7 mouse cellular contexts compared by ENCODE assay signal in the genomic region with DNA sequence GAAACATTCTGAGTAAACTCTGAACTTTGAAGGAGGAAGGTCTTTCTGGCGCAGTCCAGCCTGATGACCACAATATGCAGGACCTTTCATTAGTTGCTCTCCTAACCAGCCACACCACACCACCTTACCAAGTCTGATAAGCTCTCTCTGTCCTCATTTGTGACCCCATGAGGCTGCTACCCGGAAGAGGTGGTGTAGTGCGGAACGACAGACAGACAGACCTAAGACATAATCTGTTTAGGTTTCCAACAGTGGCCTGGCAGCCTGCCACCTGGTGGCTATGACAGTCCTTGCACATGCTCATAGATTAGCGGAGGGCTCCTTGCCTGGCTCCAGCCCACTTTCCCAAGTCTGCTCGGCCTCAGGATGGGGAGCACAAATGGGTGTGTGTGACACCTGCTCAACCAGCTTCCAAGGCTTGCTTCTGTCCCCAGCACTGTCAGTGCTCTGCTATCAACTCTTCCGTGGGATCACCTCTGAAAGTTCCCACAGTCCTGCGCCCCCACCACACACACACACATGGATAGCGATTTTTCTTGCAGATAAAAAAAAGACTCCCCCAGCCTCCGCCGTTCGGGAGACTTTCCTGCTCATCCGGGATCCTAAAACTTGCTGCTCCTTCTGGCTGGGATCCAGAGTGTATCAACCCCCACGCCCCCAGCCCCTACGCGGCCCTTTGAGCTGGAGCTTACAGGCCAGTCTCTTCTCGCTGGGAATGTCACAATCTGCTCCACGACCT. TPM values are rescaled to one million over a fixed set of nuclear protein-coding genes. Genes with fewer than 3 reads are reported as not detected.
A peak's percentile ranks its signal among the peaks of the same experiment; 100 is the strongest.
DNase-seq lines count a peak whose midpoint lies in the region; ATAC-seq and TF ChIP-seq lines count a peak whose summit lies in the region.

No protein-coding gene starts in this region.

- peak; percentile 60 for TF ChIP-seq CTCF in C2C12 (IDR thresholded peaks at IDR 0.05; ENCODE audit: control insufficient read depth, insufficient read depth, insufficient read length)
- TF ChIP-seq CTCF in G1E (IDR thresholded peaks at IDR 0.05; ENCODE audit: low read depth, low read length), result peak; percentile 81
- TF ChIP-seq CTCF in lung, postnatal 0 days (IDR thresholded peaks at IDR 0.05), result peak; percentile 88

- no peak for TF ChIP-seq EP300 in lung, postnatal 0 days (IDR thresholded peaks at IDR 0.05)

- no peak overlapping the region for H3ac ChIP-seq in C2C12 (ENCODE audit: control insufficient read depth, insufficient read length, low read depth)

- H3K27me3 ChIP-seq in C2C12 (ENCODE audit: control insufficient read depth, insufficient read depth, insufficient read length) (no peaks in the 10 kb centered on the region), G1E (ENCODE audit: insufficient read depth, low read length) (peaks cover 61% of the 10 kb centered on the region)
- H3K27me3 ChIP-seq in heart, embryonic 13.5 days (replicated peaks), result peaks cover 93% of the 10 kb centered on the region
- H3K27me3 ChIP-seq in lung, postnatal 0 days (replicated peaks; ENCODE audit: insufficient read depth, low read length), result peaks cover 18% of the 10 kb centered on the region

- peak overlapping the region; percentile 63 for H3K4me2 ChIP-seq in heart, embryonic 13.5 days
- H3K4me2 ChIP-seq in lung, postnatal 0 days (replicated peaks; ENCODE audit: low read depth, low read length), result peak overlapping the region; percentile 42

- peak; percentile 30 for DNase-seq in G1E (ENCODE audit: low spot score)
- peak; percentile 85 for DNase-seq in embryo, embryonic 10.5 days (ENCODE audit: low spot score)
- DNase-seq in kidney, postnatal 14 days, result peak; percentile 77
- DNase-seq in lung, postnatal 0 days (ENCODE audit: low spot score), result peak; percentile 84
- DNase-seq in retina, postnatal 1 day, result peak; percentile 85

- no peaks in the 10 kb centered on the region for H3K9me3 ChIP-seq in G1E (replicated peaks)
- no peaks in the 10 kb centered on the region for H3K9me3 ChIP-seq in heart, embryonic 13.5 days
- H3K9me3 ChIP-seq in lung, postnatal 0 days (ENCODE audit: low read length), result no peaks in the 10 kb centered on the region

- H3K4me3 ChIP-seq in C2C12 (ENCODE audit: insufficient read depth, poor library complexity, severe bottlenecking) (no peak overlapping the region), G1E (ENCODE audit: low read depth, low read length) (no peak overlapping the region)
- H3K4me3 ChIP-seq in heart, embryonic 13.5 days, result peak overlapping the region; percentile 36
- no peak overlapping the region for H3K4me3 ChIP-seq in lung, postnatal 0 days (ENCODE audit: low read depth, low read length)

- H3K79me3 ChIP-seq in C2C12 (ENCODE audit: low read depth), result no peaks in the 10 kb centered on the region

- H3K9ac ChIP-seq in heart, embryonic 13.5 days, result peak overlapping the region; percentile 68
- H3K9ac ChIP-seq in lung, postnatal 0 days (replicated peaks; ENCODE audit: low read depth), result no peak overlapping the region

- no peak overlapping the region for H3K27ac ChIP-seq in heart, embryonic 13.5 days (replicated peaks)
- H3K27ac ChIP-seq in lung, postnatal 0 days (ENCODE audit: low read length), result no peak overlapping the region

- no peaks in the 10 kb centered on the region for H3K79me2 ChIP-seq in C2C12 (ENCODE audit: control insufficient read depth, insufficient read depth)

- 19% methylated on average over 18 of the region's 18 CpGs for WGBS in heart, embryonic 13.5 days
- WGBS in lung, postnatal 0 days, result 20% methylated on average over 18 of the region's 18 CpGs

- H3K36me3 ChIP-seq in C2C12 (ENCODE audit: control insufficient read depth, insufficient read depth) (no peaks in the 10 kb centered on the region), G1E (replicated peaks) (no peaks in the 10 kb centered on the region)
- H3K36me3 ChIP-seq in heart, embryonic 13.5 days, result no peaks in the 10 kb centered on the region
- no peaks in the 10 kb centered on the region for H3K36me3 ChIP-seq in lung, postnatal 0 days (ENCODE audit: insufficient read depth, low read length)

- H3K4me1 ChIP-seq in G1E (ENCODE audit: insufficient read depth, low read depth, low read length), result peaks cover 13% of the 10 kb centered on the region; the same call in 1 of the 2 replicates
- H3K4me1 ChIP-seq in heart, embryonic 13.5 days, result peaks cover 47% of the 10 kb centered on the region
- peaks cover 24% of the 10 kb centered on the region for H3K4me1 ChIP-seq in lung, postnatal 0 days (ENCODE audit: insufficient read depth, low read depth, low read length)

- ATAC-seq in G1E (ENCODE audit: extremely low read depth, insufficient number of reproducible peaks, low FRiP score, poor library complexity, severe bottlenecking), result no peak
- ATAC-seq in heart, embryonic 13.5 days (ENCODE audit: extremely low read depth, insufficient number of reproducible peaks, low FRiP score, low TSS enrichment), result no peak
- ATAC-seq in lung, postnatal 0 days, result peak; percentile 14; the same call in 1 of the 2 replicates

TF ChIP-seq in C2C12, 6 proteins besides CTCF, POLR2A, EP300 and RAD21:
- TF ChIP-seq MAX (IDR thresholded peaks at IDR 0.05), result no peak
TF ChIP-seq in C2C12: peak in this region for 0.

RNA-seq across cellular contexts. Expression of gene Gpr132, which starts 5.6 kb away (rescaled TPM):
- polyA plus RNA-seq in C2C12 (2012; fragmentation: generic; extraction: Trizol) (0.06 TPM), G1E (2012) (0.08 and 0.14 TPM in 2 replicates)
- total RNA-seq in G1E (2014; fragmentation: Nextera tagmentation) (not detected in 2 replicates), G1E (2017) (0.11 TPM in 1 of 2 replicates, not detected in the other)
- 0.08 and 0.16 TPM in 2 replicates for polyA plus RNA-seq in heart, embryonic 13.5 days (2015; fragmentation: Nextera tagmentation; extraction: Ambion mirVana)
- 0.25 and 0.40 TPM in 2 replicates for polyA plus RNA-seq in lung, postnatal 0 days (2015; fragmentation: Nextera tagmentation; extraction: Ambion mirVana)

RNA-seq across cellular contexts. Expression of gene Cdca4, which starts 44.4 kb away (rescaled TPM):
- polyA plus RNA-seq in C2C12 (2012; fragmentation: generic; extraction: Trizol) (61.9 TPM), G1E (2012) (51.2 and 56.8 TPM in 2 replicates)
- total RNA-seq in G1E (2014; fragmentation: Nextera tagmentation) (131 and 140 TPM in 2 replicates), G1E (2017) (120 and 124 TPM in 2 replicates)
- polyA plus RNA-seq in heart, embryonic 13.5 days (2015; fragmentation: Nextera tagmentation; extraction: Ambion mirVana), result 49.1 and 49.3 TPM in 2 replicates
- 28.1 and 29.5 TPM in 2 replicates for polyA plus RNA-seq in lung, postnatal 0 days (2015; fragmentation: Nextera tagmentation; extraction: Ambion mirVana)

RNA-seq across cellular contexts. Expression of gene Jag2, which starts 56.0 kb away (rescaled TPM):
- 85.1 TPM for polyA plus RNA-seq in C2C12 (2012; fragmentation: generic; extraction: Trizol)
- total RNA-seq in G1E (2014; fragmentation: Nextera tagmentation), result 1.8 and 3.5 TPM in 2 replicates
- total RNA-seq in G1E (2017), result 0.44 and 1.4 TPM in 2 replicates
- polyA plus RNA-seq in G1E (2012), result 0.60 and 0.62 TPM in 2 replicates
- polyA plus RNA-seq in heart, embryonic 13.5 days (2015; fragmentation: Nextera tagmentation; extraction: Ambion mirVana), result 2.5 and 2.7 TPM in 2 replicates
- polyA plus RNA-seq in lung, postnatal 0 days (2015; fragmentation: Nextera tagmentation; extraction: Ambion mirVana), result 6.0 and 7.7 TPM in 2 replicates

Comparison
In these comparisons a context has a peak if more than half of its experiments do, and no peak if none do; other contexts are left out.
1. DNase-seq: peak in every context shown above with its lines; median percentile 85 in embryo, embryonic 10.5 days; 85 in retina, postnatal 1 day; 84 in lung, postnatal 0 days; 77 in kidney, postnatal 14 days; 30 in G1E.